Mouse (Mus musculus) liver, embryonic 11.5 days (tissue): ENCODE measurements around the gene Fibin. TPM values are rescaled to one million over a fixed set of nuclear protein-coding genes. Genes with fewer than 3 reads are reported as not detected.
A peak's percentile ranks its signal among the peaks of the same experiment; 100 is the strongest.

Experiments
- ATAC-seq: fragments of 200-750 bp; cut with Nextera tagmentation; replicated peaks from 2 replicates; pipeline ENCODE4 v1.8.0; 2017; ENCODE audit warnings: moderate number of reproducible peaks, mild to moderate bottlenecking, moderate TSS enrichment, moderate library complexity; ENCODE audit not compliant: low FRiP score
- DNase-seq: peaks from one replicate; pipeline ENCODE4 v3.0.0-alpha.2; 2017; ENCODE audit warnings: low spot score
- H3K27ac ChIP-seq: fragments of 300-500 bp; sonication (generic); 2 replicates; pipeline ENCODE4 v1.5.1; 2014; ENCODE audit warnings: mild to moderate bottlenecking, low read depth, low read length, control low read depth
- H3K27me3 ChIP-seq: fragments of 300-500 bp; sonication (generic); replicated peaks from 2 replicates; pipeline ENCODE4 v1.6.1; 2014; ENCODE audit warnings: low read length, mixed read lengths; ENCODE audit not compliant: control insufficient read depth, insufficient read depth
- H3K36me3 ChIP-seq: fragments of 300-500 bp; sonication (generic); 2 replicates; pipeline ENCODE4 v1.6.1; 2014; ENCODE audit warnings: mild to moderate bottlenecking, low read length, moderate library complexity, mixed read lengths; ENCODE audit not compliant: control insufficient read depth, insufficient read depth
- H3K4me1 ChIP-seq: fragments of 300-500 bp; sonication (generic); replicated peaks from 2 replicates; pipeline ENCODE4 v1.6.1; 2014; ENCODE audit warnings: low read length, mixed read lengths; ENCODE audit not compliant: control insufficient read depth, insufficient read depth
- H3K4me2 ChIP-seq: fragments of 300-500 bp; sonication (generic); 2 replicates; pipeline ENCODE4 v1.6.1; 2014; ENCODE audit warnings: mild to moderate bottlenecking, control low read depth, moderate library complexity
- H3K4me3 ChIP-seq: fragments of 300-500 bp; sonication (generic); 2 replicates; pipeline ENCODE4 v1.5.1; 2014; ENCODE audit warnings: low read depth, low read length, control low read depth
- H3K9ac ChIP-seq: fragments of 300-500 bp; sonication (generic); 2 replicates; pipeline ENCODE4 v1.6.1; 2014; ENCODE audit warnings: low read depth, low read length, control low read depth
- H3K9me3 ChIP-seq: fragments of 300-500 bp; sonication (generic); 2 replicates; pipeline ENCODE4 v1.6.1; 2016; ENCODE audit warnings: low read length, inconsistent platforms, mixed read lengths; ENCODE audit not compliant: control insufficient read depth
- WGBS: fragments of 180-500 bp; shearing (Covaris S2); extraction: QIAGEN DNeasy Blood & Tissue Kit; methylation state at CpG from one replicate; pipeline ENCODE4 v1.1.7; 2014; 5-methylcytosine and 5-hydroxymethylcytosine counted together
- polyA plus RNA-seq: library from polyadenylated mRNA; unstranded; fragments of >200 nt; fragmentation: Nextera tagmentation; extraction: Ambion mirVana; gene quantifications from 2 replicates; pipeline ENCODE4 v1.2.1, GENCODE M21; 2014

The Fibin gene
- polyA plus RNA-seq, 1 experiment from 2014 or later, result 2.2 TPM

GRCm38 (mm10) chr2:110319266-110319665, 43.7 kb downstream of the Fibin start:
- 50% methylated on average over 1 of the region's 1 CpGs for WGBS
- H3K36me3 ChIP-seq, result no peaks in the 10 kb centered on the region

DNA sequence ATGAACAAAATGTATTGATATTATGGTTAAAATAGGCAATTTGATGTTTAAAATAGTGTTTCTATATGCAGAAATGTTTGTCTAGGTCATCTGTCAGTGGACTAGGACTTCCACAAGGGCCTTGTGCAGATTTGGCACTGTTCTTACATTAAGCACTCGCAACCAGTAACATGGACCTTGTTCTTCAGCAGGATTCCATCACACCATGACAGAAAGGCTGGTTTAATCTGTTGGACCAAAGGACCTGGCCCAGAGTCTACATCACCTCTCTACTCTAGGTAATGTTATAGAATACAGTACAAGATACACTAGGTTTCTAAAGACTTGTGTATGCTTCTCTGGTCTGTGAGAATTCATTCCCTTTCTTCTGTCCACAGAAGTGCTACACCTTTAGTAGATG, 44.3 kb downstream of the Fibin start:
- no peak overlapping the region for H3K4me3 ChIP-seq
- H3K9me3 ChIP-seq, result no peaks in the 10 kb centered on the region
- no peak overlapping the region for H3K27ac ChIP-seq
- H3K4me2 ChIP-seq, result no peak overlapping the region
- H3K4me1 ChIP-seq, result no peaks in the 10 kb centered on the region
- DNase-seq (no peak), ATAC-seq (no peak)
- 94% methylated on average over 1 of the region's 1 CpGs for WGBS
- no peaks in the 10 kb centered on the region for H3K27me3 ChIP-seq
- no peak overlapping the region for H3K9ac ChIP-seq
- H3K36me3 ChIP-seq, result no peaks in the 10 kb centered on the region

More at GRCm38 (mm10) chr2:110319266-110319665, 43.7 kb downstream of the Fibin start:
- ATAC-seq (no peak), DNase-seq (no peak)
- Histone ChIP-seq H3K27ac (no peak overlapping the region), H3K9ac (no peak overlapping the region), H3K4me3 (no peak overlapping the region), H3K27me3 (no peaks in the 10 kb centered on the region), H3K4me2 (no peak overlapping the region), H3K9me3 (no peaks in the 10 kb centered on the region), H3K4me1 (no peaks in the 10 kb centered on the region)

- no peaks in the 10 kb centered on the region for H3K36me3 ChIP-seq
- DNase-seq (no peak), ATAC-seq (0 out of 2 replicates have a peak, but pooled peaks have one; percentile 46)
- no peak overlapping the region for H3K9ac ChIP-seq
- WGBS, result 44% methylated on average over 3 of the region's 3 CpGs
- no peak overlapping the region for H3K27ac ChIP-seq
- no peaks in the 10 kb centered on the region for H3K4me1 ChIP-seq
- no peaks in the 10 kb centered on the region for H3K27me3 ChIP-seq
- no peaks in the 10 kb centered on the region for H3K9me3 ChIP-seq
- no peak overlapping the region for H3K4me3 ChIP-seq
- no peak overlapping the region for H3K4me2 ChIP-seq
These were observed 46.7 kb downstream of the Fibin start for GRCm38 (mm10) chr2:110316116-110316883.

GRCm38 (mm10) chr2:110314509-110315155, 48.4 kb downstream of the Fibin start, which contains the start of gene Bbox1:
Gene Bbox1, minus strand, starts transcription at chr2:110314560.
- DNase-seq (no peak), ATAC-seq (peak; percentile 48)
- no peak within 1 kb of the TSS for H3K4me2 ChIP-seq
- no peak within 1 kb of the TSS for H3K27ac ChIP-seq
- no peaks in the 10 kb centered on the region for H3K36me3 ChIP-seq
- H3K27me3 ChIP-seq, result no peaks in the 10 kb centered on the region
- H3K9ac ChIP-seq, result no peak within 1 kb of the TSS
- no peak within 1 kb of the TSS for H3K4me3 ChIP-seq
- H3K4me1 ChIP-seq, result no peaks in the 10 kb centered on the region
- no peaks in the 10 kb centered on the region for H3K9me3 ChIP-seq
- WGBS, result 75% methylated on average over 6 of the region's 6 CpGs

DNA sequence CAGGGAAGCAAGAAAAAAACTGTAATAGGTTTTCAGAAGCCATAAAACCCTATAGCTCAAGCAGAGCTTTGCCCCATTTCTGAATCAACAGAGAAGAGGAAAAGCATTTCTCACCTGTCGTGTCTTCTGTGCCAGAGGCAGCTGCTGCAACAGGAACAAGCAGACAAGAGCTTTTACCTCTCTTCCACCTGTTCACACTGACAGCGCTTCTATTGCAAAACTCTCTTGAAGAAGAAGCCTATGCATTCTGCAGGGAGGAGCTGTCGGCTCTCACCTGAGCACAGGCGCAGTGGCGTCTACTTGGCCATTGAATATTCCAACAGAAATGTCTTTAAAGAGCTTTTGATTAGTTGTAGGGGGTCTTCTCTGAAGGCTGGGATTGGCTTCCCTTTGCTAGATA, 48.9 kb downstream of the Fibin start:
- H3K9me3 ChIP-seq, result no peaks in the 10 kb centered on the region
- H3K4me3 ChIP-seq, result no peak overlapping the region
- DNase-seq (no peak), ATAC-seq (no peak)
- no peaks in the 10 kb centered on the region for H3K36me3 ChIP-seq
- no peak overlapping the region for H3K27ac ChIP-seq
- H3K4me2 ChIP-seq, result no peak overlapping the region
- H3K4me1 ChIP-seq, result no peaks in the 10 kb centered on the region
- WGBS, result 85% methylated on average over 5 of the region's 5 CpGs
- no peaks in the 10 kb centered on the region for H3K27me3 ChIP-seq
- no peak overlapping the region for H3K9ac ChIP-seq

DNA sequence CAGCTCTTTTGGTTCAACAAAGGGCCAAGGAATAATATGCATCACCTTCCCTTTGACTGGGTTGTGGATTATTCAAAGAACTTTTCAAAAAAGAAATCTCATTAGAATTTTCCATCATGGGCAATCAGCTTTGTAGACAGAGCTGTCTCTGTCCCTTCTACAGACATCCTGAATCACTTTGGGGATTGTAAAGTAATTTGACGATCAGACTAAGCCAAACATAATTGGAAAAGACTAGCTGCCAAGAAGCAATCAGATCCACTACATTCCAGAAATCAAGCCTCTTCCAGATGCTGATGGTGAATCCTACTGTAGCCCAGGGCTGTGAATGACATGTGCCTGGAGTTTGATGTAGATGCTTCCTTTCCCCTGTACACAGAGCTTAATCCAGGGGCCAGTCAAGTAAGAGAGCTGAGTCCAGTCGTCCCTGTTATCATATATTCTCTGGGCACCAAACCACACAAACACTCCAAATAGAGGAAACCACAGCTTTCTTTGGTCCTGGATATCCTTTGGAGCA, 49.6 kb downstream of the Fibin start:
- WGBS, result 64% methylated on average over 2 of the region's 2 CpGs
- no peaks in the 10 kb centered on the region for H3K9me3 ChIP-seq
- no peak overlapping the region for H3K27ac ChIP-seq
- no peaks in the 10 kb centered on the region for H3K36me3 ChIP-seq
- no peaks in the 10 kb centered on the region for H3K4me1 ChIP-seq
- H3K4me2 ChIP-seq, result no peak overlapping the region
- DNase-seq (no peak), ATAC-seq (no peak)
- no peak overlapping the region for H3K4me3 ChIP-seq
- no peaks in the 10 kb centered on the region for H3K27me3 ChIP-seq
- no peak overlapping the region for H3K9ac ChIP-seq

Other genes starting within 250 kb of the Fibin start
- gene Bbox1, start 48.6 kb downstream of the Fibin start, polyA plus RNA-seq, result 1.1 and 1.3 TPM in 2 replicates
- not detected in 2 replicates for gene Slc5a12, start 234.1 kb upstream of the Fibin start, polyA plus RNA-seq